Mouse (Mus musculus) adrenal gland, postnatal 36 days (tissue): ENCODE data around the gene Elovl7. TPM values are rescaled to one million over a fixed set of nuclear protein-coding genes. Genes with fewer than 3 reads are reported as not detected.

ENCODE experiments used
- DNase-seq, 2 experiments: peaks; one replicate each; pipeline ENCODE4 v3.0.0; 2021; ENCODE audit warnings: mixed read lengths in 1 of 2
- total RNA-seq, 2 experiments: library from RNA; stranded (reverse); gene quantifications; 2 replicates each; pipeline ENCODE4 v1.2.3; 2021

Gene Elovl7
- total RNA-seq, 2 experiments from 2014 or later: 2.7 to 4.7 TPM

DNA sequence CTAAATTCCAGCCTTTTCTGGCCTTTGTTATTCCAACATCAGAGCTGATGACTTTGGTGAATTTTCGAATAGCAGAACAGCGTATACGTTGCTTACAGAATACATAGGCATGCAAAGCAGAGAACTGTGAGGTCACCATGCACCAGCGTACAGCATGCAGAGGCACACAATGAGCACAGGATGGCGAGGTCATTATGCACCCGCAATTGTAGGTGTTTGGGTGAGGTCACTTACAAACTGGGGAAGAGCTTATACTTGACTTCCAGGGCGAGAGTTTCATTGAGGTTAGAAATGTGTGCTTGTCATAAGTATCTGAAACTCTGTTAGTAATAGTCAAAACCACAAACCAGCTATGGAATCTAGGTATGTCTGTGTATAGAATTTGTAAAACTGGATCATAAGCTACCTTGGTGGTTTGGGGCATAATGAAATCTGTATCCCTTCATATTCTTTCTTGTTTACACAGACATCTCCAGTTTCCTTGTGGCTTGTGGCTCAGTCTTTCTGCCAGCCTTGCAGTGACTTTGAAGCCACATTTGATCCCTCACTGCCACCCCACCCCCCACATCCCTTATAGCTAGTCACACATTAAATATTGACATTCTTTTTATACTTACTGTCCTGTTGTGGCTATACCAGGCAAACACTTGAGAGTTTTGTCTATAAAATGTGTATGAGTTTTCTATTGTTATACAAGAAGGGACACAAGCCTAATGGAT lies 88.9 kb downstream of the Elovl7 start:
- no peak for DNase-seq

DNA sequence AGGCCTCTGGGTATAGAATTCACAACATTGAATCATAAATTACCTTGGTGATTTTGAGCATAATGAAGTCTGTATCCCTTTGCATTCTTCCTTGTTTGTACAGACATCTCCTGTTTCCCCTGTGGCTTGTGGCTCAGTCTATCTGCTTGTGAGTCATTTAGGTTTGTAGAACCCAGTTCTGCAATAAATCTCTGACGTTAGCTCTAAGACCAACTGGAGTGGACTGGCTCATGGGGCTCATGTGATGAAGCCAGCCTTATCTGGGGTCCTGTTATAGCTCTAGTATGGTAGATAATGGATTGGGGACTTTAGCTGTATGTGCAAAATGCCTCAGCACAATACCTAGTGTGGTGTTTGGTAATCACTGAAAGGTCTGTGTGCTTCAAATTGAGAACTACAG lies 89.6 kb downstream of the Elovl7 start:
- DNase-seq: no peak

DNA sequence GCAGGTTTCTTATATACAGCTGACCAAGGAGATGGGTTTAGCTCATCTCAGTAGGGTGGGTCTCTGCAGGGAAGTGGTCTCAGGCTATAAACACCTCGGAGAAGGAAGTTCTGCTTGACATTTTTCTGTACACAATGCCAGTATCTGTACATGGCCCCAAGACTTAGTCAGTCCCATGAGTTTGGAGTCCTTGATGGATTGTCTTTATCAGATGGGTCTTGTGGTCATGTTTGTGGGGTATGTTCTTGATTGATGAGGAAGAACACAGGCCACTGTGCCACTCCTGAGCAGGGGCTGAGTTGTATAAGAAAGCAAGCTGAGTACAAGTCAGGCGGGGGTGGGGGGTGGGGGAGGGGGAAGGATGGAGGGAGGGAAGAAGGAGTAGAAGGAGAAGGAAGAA lies 90.5 kb downstream of the Elovl7 start:
- DNase-seq: no peak

DNA sequence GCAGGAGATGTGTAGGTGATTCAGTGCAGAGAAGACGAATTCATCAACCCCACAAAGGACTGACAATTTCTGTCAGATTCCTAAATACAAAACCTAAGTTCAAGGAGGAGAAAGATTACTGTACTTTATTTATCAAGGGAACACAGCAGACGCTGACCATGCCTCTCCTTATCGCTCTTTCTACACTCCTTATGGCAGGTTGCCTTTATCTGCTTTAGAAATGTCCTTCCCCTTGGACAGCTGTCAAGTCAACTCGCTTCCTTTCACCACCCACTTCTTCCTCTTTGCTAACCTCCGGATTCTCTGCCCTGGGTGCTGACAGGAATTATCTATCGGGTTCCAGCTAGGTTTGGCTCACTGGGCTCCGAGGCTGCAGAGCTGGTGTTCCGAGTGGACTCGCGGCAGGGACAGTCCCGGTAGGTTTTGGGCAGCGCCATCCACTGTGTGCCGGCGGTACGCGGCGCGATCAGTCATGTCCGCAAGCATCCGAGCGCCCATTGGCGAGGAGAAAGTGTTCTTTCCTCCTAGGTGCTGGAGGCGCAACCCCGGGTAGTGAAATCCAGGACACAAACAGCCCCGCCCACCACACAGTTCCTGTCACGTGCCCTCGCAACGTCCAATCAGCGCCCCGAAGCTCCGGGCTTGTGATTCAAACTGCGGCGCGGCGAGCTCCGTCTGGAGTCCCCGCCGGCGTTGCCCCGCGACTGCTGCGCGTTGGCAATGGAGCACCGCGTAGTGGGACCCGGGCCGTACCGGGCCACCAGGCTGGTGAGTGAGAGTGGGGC lies 101.7 kb downstream of the Elovl7 start, which contains the start of gene Depdc1b:
Depdc1b (plus strand) TSS at position 631 of the 785 bp plus-strand sequence.
- peak; percentile 96 for DNase-seq

DNA sequence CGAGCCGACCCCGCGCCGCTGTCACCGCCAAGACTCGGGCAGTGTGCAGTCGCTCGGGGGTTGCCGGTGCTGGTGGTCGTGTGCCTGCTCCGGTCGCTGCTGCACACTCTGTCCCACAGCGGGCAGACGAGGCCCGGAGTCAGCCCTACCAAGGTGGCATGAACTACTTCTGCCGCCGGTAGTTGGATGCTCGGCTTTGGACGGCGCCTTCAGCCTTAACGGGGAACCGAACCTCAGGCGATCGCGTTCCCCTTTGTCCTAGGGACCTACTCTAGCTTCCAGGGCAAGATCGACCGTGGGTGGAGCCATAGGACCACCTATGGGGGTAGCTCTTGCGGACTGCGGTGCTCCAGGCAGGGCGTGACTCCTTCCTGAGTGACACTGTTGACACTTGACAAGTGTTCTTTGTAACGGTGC lies 102.3 kb downstream of the Elovl7 start:
- no peak for DNase-seq

DNA sequence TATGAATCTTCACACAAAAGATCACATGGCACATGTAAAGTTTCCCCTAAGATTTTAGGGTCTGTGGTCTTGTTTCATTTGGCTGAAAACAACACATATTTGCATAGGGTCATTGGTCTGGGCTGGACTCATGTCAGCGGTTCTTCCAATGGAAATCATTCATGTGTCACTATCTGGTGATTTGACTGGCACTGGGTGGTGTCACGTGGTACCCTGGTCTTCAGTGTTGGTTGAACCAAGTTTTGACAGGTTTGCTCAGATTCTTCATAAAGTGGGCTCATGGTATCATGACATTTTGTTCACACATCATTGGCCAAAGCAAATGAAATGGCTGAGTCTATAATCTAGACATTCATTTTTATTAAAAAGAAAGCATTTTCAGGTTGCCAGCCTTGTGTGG lies 103.2 kb downstream of the Elovl7 start:
- DNase-seq: no peak

DNA sequence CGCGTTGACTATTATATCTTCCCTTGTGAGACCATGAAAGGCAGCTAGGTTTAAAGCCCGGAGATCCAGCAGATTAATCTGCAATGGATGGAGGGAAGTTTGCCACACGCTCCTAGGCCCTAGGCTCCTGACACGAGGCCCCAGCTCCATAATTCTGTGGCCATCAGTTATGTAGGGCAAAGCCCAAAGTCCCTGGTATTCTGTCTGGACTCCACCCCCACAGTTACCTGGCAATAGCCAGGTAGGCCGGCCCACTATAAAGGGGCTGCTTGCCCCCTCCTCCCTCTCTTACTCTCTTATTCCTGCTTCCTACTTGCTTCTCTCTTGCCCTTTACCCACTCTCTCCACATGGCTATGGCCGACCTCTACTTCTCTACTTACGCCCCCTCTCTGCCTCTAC lies 104.8 kb downstream of the Elovl7 start:
- DNase-seq: no peak

DNA sequence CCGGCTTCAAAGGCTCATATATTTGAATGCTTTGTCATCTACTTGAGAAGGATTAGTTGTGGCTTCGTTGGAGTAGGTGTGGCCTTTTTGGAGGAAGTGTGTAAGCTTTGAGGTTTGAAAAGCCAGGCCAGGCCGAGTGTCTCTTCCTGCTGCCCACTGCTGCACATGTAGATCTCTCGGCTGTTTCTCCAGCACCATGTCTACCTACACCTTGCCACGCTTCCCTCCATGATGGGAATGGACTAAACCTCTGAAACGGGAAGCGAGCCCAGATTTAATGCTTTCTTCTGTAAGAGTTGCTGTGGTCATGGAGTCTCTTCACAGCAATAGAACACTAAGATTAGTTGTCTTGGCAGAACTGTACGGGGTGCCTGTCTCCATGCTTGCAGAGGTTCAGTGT lies 106.0 kb downstream of the Elovl7 start:
- DNase-seq: no peak

DNA sequence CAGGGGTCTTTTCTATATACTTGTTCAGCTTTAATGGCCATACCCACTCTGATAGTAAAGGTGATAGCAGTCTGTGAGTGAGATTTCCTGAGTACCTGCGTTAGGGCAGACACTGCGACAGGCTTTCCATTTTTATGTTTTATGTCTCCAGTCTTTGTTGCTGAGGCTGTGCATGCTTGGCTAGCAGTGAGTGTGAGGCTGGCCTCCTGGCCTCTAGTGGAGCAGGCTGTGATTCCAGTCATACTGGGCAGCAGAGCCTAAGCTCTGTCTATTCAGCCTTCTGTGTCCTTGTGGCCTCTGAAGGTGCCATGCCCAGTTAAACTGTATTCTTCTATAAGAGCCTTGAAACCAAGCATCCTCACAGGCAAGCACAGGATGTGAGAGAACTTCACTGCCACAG lies 108.3 kb downstream of the Elovl7 start:
- no peak for DNase-seq

DNA sequence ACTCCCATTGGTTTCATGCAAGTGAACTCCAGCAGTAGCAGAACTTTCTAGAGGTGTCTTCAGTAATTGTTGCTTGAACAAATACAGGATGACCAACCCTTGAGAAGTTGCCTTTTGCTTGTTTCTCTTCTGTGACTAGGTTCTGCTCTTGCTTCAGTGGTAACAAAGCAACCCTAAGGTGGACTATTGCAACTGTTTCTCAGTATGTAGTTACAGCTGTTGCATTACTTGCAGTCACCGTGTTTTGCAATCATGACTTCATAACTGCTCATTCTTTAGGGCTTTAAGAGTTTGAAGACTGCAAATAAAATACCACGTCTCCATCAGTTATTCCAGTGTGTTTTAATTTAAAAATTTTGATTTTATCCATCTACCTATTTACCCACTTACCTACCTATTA lies 109.1 kb downstream of the Elovl7 start:
- DNase-seq: no peak

DNA sequence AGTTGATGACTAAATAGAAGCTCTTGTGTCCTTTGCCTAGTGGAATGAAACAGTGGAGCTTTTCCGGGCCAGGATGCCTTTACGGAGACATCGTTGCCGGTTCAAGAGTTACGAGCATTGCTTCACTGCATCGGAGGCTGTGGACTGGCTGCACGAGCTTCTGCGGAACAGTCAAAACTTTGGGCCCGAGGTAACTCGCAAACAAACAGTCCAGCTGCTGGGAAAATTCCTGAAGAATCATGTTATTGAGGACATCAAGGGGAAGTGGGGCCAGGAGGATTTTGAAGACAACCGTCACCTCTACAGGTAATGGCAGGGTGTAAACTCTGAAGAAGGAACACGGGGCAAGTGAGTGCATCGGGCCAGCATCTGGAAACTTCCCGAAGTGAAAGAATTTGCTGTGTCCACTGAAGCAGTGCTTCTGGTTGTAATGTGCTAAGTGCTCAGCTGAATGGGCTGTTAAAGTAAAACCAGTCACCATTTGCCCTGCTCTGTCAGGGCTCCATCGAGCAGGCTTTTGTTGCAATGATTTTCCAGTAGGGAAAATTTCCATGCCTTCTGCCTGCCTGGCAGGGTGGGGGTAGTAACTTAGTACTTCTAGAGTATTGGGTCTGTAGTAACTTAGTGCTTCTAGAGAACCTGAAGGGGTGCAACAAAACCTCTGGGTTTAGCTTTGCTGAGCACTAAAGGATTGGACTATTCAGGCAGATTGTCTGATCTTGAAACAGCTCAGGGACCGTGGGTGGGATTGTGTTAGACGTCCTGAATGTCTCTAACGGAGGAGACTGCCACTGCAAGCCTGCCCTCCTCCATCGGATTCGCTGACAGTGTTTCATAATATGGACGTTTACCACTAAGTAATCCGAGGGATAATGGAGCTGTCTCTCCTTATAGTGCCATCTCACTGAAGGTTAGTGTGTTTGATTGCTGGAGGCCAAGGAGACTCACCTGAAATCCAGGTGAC lies 109.9 kb downstream of the Elovl7 start:
- no peak for DNase-seq

DNA sequence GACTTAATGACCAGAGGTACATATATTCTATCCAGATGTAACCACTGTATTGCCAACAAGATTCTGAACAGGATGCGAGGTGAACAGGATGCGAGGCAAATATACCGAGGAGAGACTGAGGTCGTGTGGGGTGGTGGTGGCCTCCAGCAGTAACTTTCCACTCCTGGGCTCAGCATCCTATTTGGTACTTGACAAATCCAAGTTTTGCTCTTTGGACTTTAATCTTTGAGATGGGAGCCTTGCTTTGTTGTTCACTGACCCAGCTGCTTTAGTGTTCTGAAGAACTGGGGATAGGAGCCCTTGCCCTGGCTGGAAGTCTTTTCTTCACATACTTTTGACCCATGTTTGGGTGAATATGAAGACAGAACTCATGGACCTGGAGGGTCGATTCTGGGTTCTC lies 111.7 kb downstream of the Elovl7 start:
- no peak for DNase-seq

DNA sequence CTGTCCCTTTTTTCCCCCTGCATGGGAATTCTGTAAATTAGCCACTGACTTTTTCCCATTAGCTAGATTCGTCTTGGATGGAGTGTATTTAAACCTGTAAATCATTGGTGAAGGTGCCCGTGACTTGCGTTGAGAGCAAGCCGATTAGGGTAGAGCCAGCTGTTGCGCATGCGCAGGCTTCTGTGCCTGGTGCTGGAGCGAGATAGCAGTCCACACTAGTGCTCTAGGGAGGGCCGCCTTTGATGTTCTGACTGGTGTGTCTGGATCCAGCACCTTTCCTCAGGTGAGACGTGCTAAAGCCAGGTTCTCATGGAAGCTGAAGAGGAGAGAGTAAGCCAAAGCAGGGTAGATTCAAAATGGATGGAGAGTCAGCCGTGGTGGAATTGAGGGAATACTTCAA lies 112.1 kb downstream of the Elovl7 start:
- no peak for DNase-seq

DNA sequence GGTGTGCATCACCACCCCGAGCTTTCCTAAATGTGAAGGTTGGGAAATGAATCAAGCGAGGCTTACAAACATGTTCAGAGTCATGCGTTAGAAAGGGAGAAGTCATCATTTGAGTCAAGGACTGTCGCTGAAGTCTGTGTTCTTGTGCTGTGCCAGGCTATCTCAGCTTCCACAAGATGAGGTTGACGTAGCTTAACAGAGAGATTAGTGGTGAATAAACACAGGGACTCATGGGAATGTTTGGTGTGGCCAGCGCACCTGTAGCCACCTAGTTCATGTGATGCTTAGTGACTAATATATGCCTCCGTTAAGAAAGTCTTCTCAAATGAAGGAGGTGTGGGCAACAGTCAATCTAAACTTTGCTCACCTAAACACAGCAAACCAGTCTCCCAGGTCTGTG lies 112.8 kb downstream of the Elovl7 start:
- no peak for DNase-seq

DNA sequence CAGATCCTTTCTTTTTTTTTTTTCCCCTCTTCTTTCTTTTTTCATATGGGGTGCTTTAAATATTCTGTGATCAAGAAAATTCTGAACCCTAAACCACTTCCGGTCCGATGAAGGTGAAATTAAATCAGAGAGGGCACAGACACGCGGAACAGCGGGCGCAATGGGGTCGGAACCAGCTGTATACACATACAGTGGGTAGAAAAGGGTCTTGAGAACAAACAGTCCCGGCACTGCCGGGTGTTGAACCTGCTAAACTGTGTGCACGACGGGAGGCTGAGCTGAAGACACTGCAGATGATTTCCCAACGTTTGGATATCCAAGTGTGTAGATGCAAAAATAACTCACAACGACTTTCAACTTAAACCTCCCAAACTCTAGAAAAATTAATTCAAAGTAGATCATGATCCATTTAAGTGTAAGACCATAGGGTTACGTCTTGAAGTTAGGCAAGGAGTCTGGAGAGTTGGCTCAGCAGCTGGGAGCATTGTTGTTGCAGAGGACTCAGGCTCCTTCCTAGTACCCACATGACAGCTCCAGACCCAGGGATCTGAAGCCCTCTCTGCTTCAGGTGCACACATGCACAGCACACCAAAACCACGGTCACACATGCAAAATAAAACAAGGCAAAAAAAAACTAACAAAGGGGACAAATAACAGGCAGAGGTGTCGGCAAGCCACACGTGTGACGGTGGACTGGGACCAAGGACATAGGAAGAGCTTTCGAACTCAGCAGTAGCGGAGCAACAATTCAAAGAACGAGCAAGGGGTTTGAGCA lies 114.4 kb downstream of the Elovl7 start:
- DNase-seq: no peak

DNA sequence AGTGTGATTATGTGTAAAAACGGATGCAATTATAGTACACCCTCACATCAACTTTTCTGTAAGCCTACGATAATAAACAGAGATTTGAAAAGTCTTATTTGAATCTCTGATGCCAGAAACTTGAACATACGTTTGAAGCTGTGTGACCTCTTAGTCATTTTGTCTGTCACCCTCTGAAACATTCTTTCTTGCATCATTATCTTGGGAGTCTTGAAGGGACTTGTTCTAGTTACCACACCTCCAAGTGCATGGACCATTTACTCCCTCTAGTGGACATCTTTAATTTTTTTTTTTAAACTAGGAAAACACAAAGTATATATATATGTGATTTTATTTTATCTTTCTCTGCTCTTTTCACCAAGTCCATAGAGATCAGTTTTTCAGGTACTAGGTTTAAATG lies 115.5 kb downstream of the Elovl7 start:
- no peak for DNase-seq

Other genes with a start within 250 kb of the Elovl7 start
- gene Smim15, start 170.0 kb upstream of the Elovl7 start, total RNA-seq: 10 to 100 TPM; 42.4 to 49.5 TPM
- gene Ndufaf2, start 55.8 kb upstream of the Elovl7 start, total RNA-seq: 10 to 100 TPM; 27.6 to 33.9 TPM
- 10 to 100 TPM in 1 of 2 experiments, 1 to 10 TPM in 1; 8.6 to 10.0 TPM for gene Ercc8, start 55.7 kb upstream of the Elovl7 start, total RNA-seq
- 1 to 10 TPM in 1 of 2 experiments, under 1 TPM in 1; 0.89 to 1.4 TPM for gene Depdc1b, start 101.9 kb downstream of the Elovl7 start, total RNA-seq
- gene Pde4d, start 235.5 kb downstream of the Elovl7 start, total RNA-seq: 10 to 100 TPM; 38.1 to 40.2 TPM